Mouse (Mus musculus): ENCODE data around the gene Lbhd2. TPM values are rescaled to one million over a fixed set of nuclear protein-coding genes. Genes with fewer than 3 reads are reported as not detected.

The Lbhd2 gene
- total RNA-seq, 1 experiment, result 0.36 TPM

- Histone ChIP-seq H3K36me3 (ENCODE audit: control insufficient read depth, insufficient read depth, low read length, poor library complexity, severe bottlenecking) (no peaks in the 10 kb centered on the region; the same call in 1 of the 2 replicates), H3K9me3 (ENCODE audit: control insufficient read depth, insufficient read depth, low read depth, low read length) (no peaks in the 10 kb centered on the region), H3K4me1 (ENCODE audit: control insufficient read depth in 2 of 2, insufficient read depth in 2 of 2, low read length in 2 of 2, poor library complexity in 1 of 2) (peaks cover 0 to 2% of the 10 kb centered on the region in 2 experiments; a peak in 1 of 4 replicates), H3K4me3 (ENCODE audit: insufficient read depth in 1 of 2, low read depth in 1 of 2, low read length in 2 of 2, poor library complexity in 1 of 2, severe bottlenecking in 1 of 2) (no peak overlapping the region), H3K9ac (ENCODE audit: insufficient read depth, low read depth, low read length, poor library complexity, severe bottlenecking) (no peak overlapping the region), H3K27ac (ENCODE audit: insufficient read depth, low read depth, low read length, poor library complexity, severe bottlenecking) (no peak overlapping the region)
- in situ Hi-C loops (cut with MboI; ENCODE audit: low sequenced_read_pairs in 2 of 2, unreplicated experiment in 2 of 2), result no loop called here
- no peak for DNase-seq (ENCODE audit: low read depth, low spot score)
- TF ChIP-seq HCFC1 (IDR thresholded peaks at IDR 0.05; ENCODE audit: borderline replicate concordance, insufficient read depth, low read length) (no peak), ZC3H11A (IDR thresholded peaks at IDR 0.05; ENCODE audit: borderline replicate concordance, low read depth, low read length) (no peak), ZNF384 (IDR thresholded peaks at IDR 0.05; ENCODE audit: low read depth, low read length) (no peak), CHD2 (IDR thresholded peaks at IDR 0.05; ENCODE audit: low read depth, low read length) (no peak), MAFK (IDR thresholded peaks at IDR 0.05; ENCODE audit: insufficient read depth, low read depth, low read length) (no peak)
Observed at GRCm38 (mm10) chr12:111455860-111456259, 49.3 kb downstream of the Lbhd2 start.

GRCm38 (mm10) chr12:111457742-111458141 is 51.1 kb downstream of the Lbhd2 start:
- no peak overlapping the region for H3K9ac ChIP-seq (ENCODE audit: insufficient read depth, low read depth, low read length, poor library complexity, severe bottlenecking)
- H3K9me3 ChIP-seq (ENCODE audit: control insufficient read depth, insufficient read depth, low read depth, low read length), result no peaks in the 10 kb centered on the region
- H3K4me1 ChIP-seq (ENCODE audit: control insufficient read depth in 2 of 2, insufficient read depth in 2 of 2, low read length in 2 of 2, poor library complexity in 1 of 2), result peaks cover 0 to 2% of the 10 kb centered on the region in 2 experiments; a peak in 1 of 4 replicates
- no peak for DNase-seq (ENCODE audit: low read depth, low spot score)
- no peak overlapping the region for H3K27ac ChIP-seq (ENCODE audit: insufficient read depth, low read depth, low read length, poor library complexity, severe bottlenecking)
- no peak overlapping the region for H3K4me3 ChIP-seq (ENCODE audit: insufficient read depth in 1 of 2, low read depth in 1 of 2, low read length in 2 of 2, poor library complexity in 1 of 2, severe bottlenecking in 1 of 2)
- in situ Hi-C loops (cut with MboI; ENCODE audit: low sequenced_read_pairs in 2 of 2, unreplicated experiment in 2 of 2), result no loop called here
- no peaks in the 10 kb centered on the region; the same call in 1 of the 2 replicates for H3K36me3 ChIP-seq (ENCODE audit: control insufficient read depth, insufficient read depth, low read length, poor library complexity, severe bottlenecking)
- TF ChIP-seq ZNF384 (IDR thresholded peaks at IDR 0.05; ENCODE audit: low read depth, low read length), result no peak
- no peak for TF ChIP-seq CHD2 (IDR thresholded peaks at IDR 0.05; ENCODE audit: low read depth, low read length)
- TF ChIP-seq MAFK (IDR thresholded peaks at IDR 0.05; ENCODE audit: insufficient read depth, low read depth, low read length), result no peak
- no peak for TF ChIP-seq ZC3H11A (IDR thresholded peaks at IDR 0.05; ENCODE audit: borderline replicate concordance, low read depth, low read length)
- no peak for TF ChIP-seq HCFC1 (IDR thresholded peaks at IDR 0.05; ENCODE audit: borderline replicate concordance, insufficient read depth, low read length)

Other genes starting within 250 kb of the Lbhd2 start
- 12.4 and 14.8 TPM in 2 replicates for gene Traf3, start 240.4 kb upstream of the Lbhd2 start, total RNA-seq (2012; rRNA removed)
- gene 4930595D18Rik, start 222.3 kb upstream of the Lbhd2 start, total RNA-seq (2012; rRNA removed), result not detected in 2 replicates
- 9.3 and 15.5 TPM in 2 replicates for gene Amn, start 135.7 kb upstream of the Lbhd2 start, total RNA-seq (2012; rRNA removed)
- gene Cdc42bpb, start 29.1 kb upstream of the Lbhd2 start, total RNA-seq (2012; rRNA removed), result 63.7 and 78.2 TPM in 2 replicates
- gene Exoc3l4, start 10.2 kb downstream of the Lbhd2 start, total RNA-seq (2012; rRNA removed), result 1.8 and 5.6 TPM in 2 replicates
- gene Tnfaip2, start 35.7 kb downstream of the Lbhd2 start, total RNA-seq (2012; rRNA removed), result 1.0 and 4.1 TPM in 2 replicates
- gene Gm266, start 79.0 kb downstream of the Lbhd2 start, total RNA-seq (2012; rRNA removed), result 0.62 and 0.90 TPM in 2 replicates
- gene Eif5, start 131.2 kb downstream of the Lbhd2 start, total RNA-seq (2012; rRNA removed), result 269 and 331 TPM in 2 replicates
- 75.5 and 90.9 TPM in 2 replicates for gene Mark3, start 167.7 kb downstream of the Lbhd2 start, total RNA-seq (2012; rRNA removed)

Data from ES-E14 (cell line).